Mouse (Mus musculus) testis, adult 2 months (tissue): ENCODE data around the gene Nutm1.

ENCODE experiments used
- CTCF ChIP-seq: fragments of 200-500 bp; IDR thresholded peaks from 2 replicates; pipeline ENCODE4 v1.5.1; 2012; ENCODE audit warnings: low read depth, mild to moderate bottlenecking, inconsistent platforms, low read length, moderate library complexity; ENCODE audit not compliant: control insufficient read depth, insufficient read depth, insufficient replicate concordance
- POLR2A ChIP-seq: fragments of 200-500 bp; IDR thresholded peaks from 2 replicates; pipeline ENCODE4 v1.6.1; 2012; ENCODE audit warnings: low read depth, mild to moderate bottlenecking, inconsistent platforms, low read length, moderate library complexity; ENCODE audit not compliant: control insufficient read depth

DNA sequence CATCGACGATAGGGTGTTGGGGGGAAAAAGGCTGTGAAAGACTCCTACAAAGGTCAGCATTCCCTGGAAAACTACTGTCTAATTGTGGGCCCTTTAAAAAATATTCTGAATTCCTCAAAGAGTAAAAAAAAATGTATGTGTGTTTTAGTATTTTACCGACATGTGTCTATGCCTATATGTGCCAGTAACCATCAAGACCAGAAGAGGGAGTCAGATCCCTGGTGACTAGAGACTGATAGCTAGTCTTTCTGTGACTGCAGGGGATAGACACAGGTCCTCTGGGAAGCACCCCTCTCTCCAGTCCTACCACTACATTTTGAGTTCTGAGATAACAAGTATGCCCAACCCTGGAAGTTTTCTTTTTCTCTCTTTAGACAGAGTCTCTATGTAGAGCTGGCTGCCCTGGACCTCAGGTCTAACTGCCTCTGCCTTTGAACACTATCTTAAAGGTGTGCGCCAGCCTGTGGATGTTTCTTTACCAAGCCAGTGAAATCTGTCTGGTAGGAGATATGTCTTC, 3.7 kb upstream of the Nutm1 start:
- TF ChIP-seq CTCF (no peak), POLR2A (no peak)
